Mouse (Mus musculus) mouse embryonic stem cell (cell line): ENCODE measurements around the gene Rtn3.
"Not testable (repeated sequence)": the region's sequence is repeated elsewhere in the genome, so short reads cannot be mapped to it uniquely, and the experiment has no call there.

Experiments used
- in situ Hi-C, 2 experiments: fragments of 300-500 bp; cut with MboI; formaldehyde crosslinking; loops; 1 replicate in 1 of 2; 3 replicates in 1 of 2; pipeline ENCODE4 v1.14.3; 2019 to 2020; ENCODE audit warnings: low sequenced_read_pairs in 2 of 2, low pct_unique_long_range_greater_than_20kb in 1 of 2, mixed read lengths in 1 of 2; ENCODE audit not compliant: unreplicated experiment in 1 of 2

Gene Rtn3

DNA sequence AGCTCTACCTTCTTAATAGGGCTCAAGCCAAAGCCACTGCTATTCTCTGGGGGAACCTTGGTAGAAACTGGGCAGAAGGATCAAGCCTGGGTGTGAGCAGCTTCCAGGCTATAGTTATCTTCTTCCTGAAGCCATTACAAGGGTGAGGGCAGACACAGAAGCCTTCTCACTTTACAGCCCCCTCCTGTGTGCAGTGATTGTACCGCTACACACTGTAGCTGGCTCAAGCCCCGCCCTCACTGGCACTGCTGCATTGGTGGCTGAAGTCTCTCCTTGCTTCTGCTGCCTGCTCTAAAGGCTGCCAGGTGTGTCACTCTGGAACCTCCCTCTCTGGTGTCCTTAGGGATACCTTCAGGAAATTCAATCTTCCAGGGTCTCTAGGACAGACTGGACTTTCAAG lies 70.7 kb downstream of the Rtn3 start:
- in situ Hi-C loops = loop anchor here in 1 of 2 experiments (25.0 kb wide), 1 partner anchor 350 kb away; the partner anchor contains the start of gene Macrod1

DNA sequence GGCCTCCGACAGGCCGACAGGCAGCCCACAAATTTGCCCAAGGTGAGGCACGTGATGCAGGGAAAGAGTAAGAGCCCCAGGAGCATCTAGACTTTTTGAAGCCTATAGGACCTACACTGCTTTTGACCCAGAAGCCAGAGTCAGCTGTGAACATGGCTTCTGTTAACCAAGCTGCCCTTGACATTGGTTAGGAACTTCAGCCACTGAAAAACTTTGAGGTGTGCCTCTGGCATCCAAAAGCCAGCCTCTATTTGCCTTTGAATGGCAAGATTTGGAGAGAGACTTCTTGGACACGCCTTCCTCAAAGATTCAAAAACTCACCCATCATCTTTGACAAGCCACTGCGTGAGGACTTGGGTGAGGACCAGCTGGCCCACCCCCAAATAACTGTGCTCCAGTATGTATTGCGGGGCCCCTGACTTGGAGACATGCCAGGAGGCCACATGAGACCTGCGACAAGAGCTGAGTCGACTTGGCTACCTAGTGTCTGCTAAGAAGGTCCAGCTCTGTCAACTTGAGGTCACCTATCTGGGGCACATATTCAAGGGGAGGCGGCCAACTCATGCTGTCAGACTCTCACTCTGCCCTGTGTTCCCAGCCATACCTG lies 78.4 kb downstream of the Rtn3 start:
- in situ Hi-C loops = loop anchor here in 1 of 2 experiments (25.0 kb wide), 1 partner anchor 342 kb away; the partner anchor contains the start of gene Macrod1

- in situ Hi-C loops = loop anchor here in 1 of 2 experiments (25.0 kb wide), 1 partner anchor 338 kb away; the partner anchor contains the start of gene Macrod1
Measured at GRCm38 (mm10) chr19:7400635-7401034, 82.4 kb downstream of the Rtn3 start.

DNA sequence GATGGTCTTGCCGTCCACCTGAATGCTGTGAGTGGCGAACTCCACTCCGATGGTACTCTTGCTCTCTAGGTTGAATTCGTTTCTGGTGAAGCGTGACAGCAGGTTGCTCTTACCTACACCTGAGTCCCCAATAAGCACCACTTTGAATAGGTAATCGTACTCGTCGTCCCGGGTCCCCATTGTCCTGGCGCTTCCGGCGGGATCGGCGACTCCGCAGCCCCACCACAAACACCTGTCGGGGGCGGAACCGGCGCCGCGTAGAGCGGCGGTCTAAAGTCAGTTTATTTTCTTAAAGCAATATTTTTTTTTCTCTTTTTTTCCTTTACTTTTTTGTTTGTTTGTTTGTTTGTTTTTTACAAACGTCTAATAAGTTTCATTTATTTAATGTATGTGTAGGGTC lies 84.2 kb downstream of the Rtn3 start:
- in situ Hi-C loops = not testable (repeated sequence)

DNA sequence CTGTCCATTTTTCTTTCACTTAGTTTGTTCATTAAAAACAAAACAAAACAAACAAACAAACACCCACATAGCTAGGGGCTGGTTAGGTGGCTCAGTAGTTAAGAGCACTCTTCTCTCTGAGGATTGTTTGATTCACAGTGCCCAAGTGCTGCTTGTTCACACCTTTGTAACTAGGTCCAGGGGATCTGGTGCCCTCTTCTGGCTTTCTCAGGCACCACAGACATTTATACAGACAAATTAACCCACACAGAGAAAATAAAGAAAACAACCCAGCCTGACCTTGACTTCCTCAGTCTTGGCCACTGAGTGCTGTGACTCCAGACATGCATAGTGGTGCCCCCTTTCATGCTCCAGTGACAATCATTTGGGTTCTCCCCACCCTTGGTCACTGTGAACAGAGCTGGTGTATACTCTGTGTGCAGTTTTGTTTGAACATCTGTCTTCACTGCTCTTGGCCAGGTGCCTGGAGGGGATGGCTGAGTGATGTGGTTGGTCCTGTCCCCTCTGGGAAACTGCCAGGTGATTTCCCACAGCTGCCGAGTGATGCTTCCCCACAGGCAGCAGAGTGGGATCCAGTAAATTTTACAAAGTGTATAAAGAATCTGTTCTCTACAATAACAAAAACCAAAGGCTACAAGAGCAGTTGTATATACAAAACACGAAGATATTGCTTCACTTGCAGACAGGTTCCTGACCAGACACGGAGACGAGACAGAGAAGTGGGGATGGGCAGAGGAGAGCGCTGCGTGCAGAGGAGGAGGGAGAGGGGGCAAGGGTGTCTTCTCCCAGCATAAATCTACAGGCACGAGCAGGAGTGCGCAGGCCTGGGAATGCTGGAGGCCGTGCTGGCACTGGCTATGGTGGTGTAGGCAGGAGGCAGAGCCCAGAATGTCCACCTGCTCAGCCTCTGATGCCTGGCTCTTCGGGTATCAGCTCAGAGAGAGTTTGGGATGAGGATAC lies 85.9 kb downstream of the Rtn3 start:
- in situ Hi-C loops = not testable (repeated sequence)

- in situ Hi-C loops = no loop called here
Measured at GRCm38 (mm10) chr19:7388488-7388887, 94.6 kb downstream of the Rtn3 start.

DNA sequence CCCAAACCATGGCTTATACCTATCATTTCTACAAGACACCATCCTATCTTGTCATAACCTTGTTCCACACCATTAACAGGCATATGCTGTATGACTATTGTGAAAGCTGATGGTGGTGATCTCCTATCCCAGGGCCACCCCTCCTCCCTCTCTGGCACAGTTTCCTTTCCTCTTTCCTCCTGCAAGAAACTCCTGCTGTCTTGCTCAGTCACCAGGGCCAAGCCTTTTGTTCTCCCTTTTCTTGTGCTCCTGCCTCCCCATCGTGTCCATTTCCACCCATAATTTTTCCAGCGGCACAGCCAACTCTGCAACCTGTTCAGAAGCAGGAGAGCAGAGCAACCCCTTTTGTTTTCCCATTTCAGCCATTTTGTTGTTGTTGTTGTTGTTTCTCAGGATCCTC lies 97.0 kb downstream of the Rtn3 start:
- in situ Hi-C loops = no loop called here

DNA sequence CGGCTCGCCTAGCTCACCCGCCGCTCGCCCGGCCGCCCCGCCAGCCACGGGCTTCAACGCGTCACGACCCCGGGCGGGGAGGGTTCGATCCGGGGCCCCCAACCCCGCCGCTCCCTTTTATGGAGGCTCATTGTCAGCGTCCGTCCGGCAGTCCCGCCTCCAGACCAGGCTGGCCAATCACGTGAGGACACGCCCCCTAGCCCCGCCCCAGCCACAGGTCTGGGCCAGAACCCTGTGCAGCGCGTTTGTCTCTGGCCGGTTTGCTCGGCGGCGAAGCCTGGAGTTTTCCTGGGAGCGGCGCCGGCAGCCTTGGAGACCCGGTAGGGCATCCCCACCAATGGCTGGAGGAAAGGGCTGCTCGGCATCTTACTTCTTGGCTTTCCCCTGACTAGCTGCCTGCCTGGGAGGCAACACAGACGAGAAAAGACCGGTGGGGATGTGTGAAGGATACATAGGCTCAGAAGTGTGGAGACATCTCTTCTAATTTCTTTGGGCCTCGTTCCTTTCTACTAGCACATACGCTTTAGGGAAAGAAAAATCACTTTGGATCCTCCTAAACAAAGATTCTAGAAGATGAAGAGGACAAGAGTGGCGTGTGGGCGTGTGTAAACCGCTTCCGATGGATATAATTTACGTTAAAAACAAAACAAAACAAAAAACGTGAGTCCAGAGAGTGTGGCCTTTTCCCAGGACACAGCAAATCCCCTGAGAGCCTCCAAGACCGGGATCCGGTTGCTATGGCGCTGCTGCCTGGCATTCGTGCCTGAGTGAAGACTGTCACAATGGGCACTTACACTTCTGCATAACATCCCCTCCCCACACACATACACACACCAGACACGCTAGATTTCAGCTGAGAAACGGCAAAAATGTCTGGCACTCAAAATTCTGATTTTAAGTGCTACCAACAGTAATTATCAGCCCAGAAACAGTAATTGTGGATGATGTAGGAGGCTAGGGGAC lies 99.9 kb downstream of the Rtn3 start, which contains the start of gene Spindoc:
TSS of gene Spindoc (minus strand) at position 92 of the 963 bp plus-strand sequence.
- in situ Hi-C loops = no loop called here

- in situ Hi-C loops = no loop called here
Measured at GRCm38 (mm10) chr19:7382248-7382902, 100.7 kb downstream of the Rtn3 start.

- in situ Hi-C loops = no loop called here
Measured at GRCm38 (mm10) chr19:7381906-7382247, 101.2 kb downstream of the Rtn3 start.

- in situ Hi-C loops = no loop called here
Measured at GRCm38 (mm10) chr19:7377639-7378038, 105.4 kb downstream of the Rtn3 start.
